Mouse (Mus musculus) yolk sac, embryonic 10.5 days (tissue): ENCODE results near the gene Nup205.
"Not testable (repeated sequence)": the region's sequence is repeated elsewhere in the genome, so short reads cannot be mapped to it uniquely, and the experiment has no call there.

Experiments
- DNase-seq: peaks from one replicate; pipeline ENCODE4 v3.0.0-alpha.2; 2017; ENCODE audit warnings: low spot score

The Nup205 gene

DNA sequence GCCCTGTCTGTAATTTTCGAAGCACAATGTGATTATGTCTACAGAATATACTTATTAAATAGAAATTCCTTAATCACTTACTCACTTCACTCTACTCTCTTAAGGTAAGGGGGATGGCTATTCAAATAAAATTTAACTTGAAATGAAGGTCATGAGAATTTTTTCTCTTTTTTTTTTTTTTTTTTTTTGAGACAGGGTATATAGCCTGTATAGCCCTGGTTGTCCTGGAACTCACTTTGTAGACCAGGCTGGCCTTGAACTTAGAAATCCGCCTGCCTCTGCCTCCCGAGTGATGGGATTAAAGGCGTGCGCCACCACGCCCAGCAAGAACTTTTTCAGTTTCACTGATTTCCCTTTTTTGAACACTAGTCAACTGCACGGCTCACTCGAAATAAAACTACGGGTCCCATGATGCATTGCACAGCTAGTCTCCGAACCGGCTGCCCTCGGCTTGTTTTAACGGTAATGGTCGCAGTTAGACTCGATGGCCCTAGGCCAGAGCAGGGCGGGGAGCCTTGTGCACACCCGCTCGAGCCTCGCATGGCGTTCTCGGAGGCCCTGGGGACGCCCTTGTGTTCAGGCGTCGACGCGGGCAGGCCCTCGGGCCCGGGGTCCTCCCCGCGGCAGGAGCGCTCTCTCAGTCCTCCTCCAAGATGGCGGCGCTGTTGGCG, at the start of gene Nup205:
Nup205 (plus strand) TSS at position 443 of the 671 bp plus-strand sequence.
- peak; percentile 91 for DNase-seq

DNA sequence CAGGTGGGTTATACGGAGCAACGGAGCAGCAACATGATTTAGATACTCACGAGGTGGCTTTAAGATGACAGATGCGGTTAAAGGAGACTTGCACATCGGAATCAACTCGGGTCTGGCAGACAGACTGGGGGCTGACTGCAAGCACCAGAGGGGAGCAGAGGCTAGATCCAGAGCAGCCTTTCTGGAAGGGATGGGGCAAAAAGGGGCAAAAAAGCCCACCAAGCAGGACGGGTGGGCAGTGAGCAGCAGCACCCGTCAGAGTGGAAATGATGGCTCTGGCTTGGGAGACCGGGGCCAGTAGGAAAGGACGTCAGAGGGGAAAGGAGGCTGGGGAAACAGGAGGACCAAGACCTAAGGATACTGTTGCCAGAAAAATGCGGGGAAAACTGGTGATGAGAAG, 44.4 kb upstream of the Nup205 start:
- peak; percentile 26 for DNase-seq

DNA sequence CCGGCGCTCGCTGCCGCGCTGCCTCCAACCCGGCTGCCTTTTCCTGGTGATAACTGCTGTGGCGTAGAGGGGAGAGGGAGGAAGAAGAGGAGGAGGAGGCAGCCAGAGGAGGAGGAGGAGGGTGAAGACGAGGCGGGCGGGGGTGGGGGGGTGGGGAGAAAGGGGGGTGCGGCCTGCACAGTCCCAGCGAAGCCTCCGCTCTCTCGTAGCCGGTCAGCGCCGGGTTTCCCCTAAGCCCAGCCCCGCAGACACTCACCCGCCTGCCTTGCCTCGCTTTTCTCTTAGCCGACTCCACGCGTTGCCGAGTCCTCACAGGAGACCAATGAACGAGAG, 44.0 kb upstream of the Nup205 start:
- no peak for DNase-seq

DNA sequence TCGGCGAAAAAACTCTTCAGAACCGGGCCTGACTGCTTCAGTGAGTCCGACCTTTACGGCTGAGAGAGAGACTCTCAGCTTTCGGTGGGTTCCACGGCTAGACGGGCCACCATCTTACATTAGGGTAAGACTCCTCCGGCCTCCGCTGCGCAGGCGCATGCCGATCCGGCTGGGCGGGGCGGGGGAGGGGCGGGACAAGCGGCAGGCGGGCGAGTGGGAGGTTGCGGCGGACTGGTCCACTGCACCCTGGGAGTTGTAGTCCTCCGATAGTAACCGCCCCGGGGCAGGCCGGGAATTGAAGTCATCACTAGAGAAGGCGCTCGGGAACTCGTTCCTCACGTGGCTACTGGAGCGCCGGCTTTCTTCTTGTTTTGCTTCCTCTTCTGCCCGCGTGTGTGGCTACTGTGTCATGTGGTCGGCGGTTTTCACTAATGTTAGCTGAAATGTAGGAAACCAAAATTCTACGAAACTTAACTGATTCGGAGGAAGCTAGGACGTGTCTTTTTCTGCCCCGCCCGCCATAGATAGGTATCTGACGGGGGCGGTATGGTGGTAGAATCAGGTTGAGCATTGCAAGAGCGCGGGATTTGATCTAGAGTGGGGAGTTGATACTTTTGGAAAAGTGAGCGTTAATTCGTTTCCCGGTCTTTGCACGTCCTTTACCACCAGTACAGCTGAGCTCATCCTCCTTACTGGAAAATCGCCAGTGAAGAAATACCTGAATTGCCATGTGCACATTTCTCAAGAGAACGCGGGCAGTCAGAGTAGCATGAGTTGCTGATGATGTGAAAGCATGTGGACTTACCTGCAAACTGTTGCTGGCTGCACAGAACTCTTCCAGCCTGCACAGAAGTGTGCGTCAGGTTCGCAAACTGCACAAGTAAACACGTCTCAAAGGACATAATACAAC, 43.4 kb upstream of the Nup205 start, which contains the start of gene Cnot4:
Cnot4 (minus strand) TSS at position 146 of the 910 bp plus-strand sequence.
- peak; percentile 100 for DNase-seq

DNA sequence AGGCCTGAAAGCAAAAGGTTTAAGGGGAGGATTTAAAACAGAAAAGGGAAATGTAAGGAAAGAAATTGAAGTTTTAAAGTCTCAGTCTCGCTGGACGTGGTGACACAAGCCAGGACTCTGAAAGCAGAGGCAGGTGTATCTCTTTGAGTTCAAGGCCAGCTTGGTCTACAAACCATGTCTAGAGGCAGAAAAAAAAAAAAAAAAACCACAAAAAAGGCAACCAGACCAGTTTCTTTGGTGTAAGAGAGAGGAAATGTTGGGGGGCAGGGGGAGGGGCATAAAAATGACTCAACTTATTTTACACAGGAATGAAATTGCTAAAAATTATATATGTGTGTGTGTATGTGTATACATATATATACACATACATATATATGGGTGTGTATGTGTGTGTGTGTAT, 42.4 kb upstream of the Nup205 start:
- DNase-seq = no peak

DNA sequence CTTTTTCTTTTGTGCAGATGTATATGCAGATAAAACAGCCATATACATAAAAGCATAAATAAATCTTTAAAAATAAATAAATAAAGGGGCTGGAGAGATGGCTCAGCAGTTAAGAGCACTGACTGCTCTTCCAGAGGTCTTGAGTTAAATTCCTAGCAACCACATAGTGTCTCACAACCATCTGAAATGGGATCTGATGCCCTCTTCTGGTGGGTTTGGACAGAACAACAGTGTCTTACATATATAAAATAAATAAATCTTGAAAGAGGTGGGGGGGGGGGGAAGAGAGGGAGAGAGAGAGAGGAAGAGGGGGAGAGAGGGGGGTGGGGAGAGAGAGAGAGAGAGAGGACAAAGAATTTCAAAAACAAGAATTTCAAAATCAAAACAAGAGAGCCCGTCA, 36.9 kb upstream of the Nup205 start:
- no peak for DNase-seq

DNA sequence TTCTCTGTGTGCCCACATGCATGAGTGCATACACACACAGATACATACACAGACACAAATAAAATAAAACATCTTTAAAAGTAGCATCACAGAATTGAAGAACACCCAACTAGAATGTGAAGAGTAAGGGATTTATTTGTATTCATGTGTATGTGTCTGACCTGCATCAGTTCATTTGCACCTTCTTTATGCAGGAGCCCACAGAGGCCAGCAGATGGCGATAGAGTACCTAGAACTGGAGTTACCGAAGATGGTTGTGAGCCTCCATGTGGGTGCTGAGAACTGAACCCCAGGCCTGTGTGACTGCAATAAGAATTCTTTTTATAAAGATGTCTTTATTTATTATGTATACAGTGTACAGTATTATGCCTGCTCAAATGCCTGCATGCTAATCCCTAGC, 31.7 kb upstream of the Nup205 start:
- DNase-seq = no peak

DNA sequence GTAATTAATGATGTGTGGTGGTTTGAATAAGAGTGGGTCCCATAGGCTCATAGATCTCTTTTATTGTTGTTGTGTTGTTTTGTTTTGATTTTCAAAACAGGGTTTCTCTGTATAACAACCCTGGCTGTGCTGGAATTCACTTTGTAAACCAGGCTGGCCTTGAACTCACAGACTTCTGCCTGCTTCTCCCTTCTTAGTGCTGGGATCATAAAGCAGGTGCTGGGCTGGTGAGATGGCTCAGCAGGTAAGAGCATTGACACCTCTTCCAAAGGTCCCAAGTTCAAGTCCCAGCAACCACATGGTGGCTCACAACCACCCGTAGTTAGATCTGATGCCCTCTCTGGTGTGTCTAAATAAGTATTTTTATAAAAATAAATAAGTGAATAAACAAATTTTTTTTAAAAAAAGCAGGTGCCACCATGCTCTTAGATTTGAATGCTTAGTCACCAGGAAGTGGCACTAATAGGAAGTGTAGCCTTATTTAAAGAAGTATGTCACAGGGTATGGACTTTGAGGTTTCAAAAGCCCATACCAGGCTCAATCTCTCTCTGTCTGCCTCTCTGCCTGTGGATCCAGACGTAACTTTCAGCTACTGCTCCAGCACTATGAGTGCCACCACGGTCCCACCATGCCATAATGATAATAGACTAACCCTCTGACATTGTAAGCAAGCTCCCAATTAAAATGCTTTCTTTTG, 29.3 kb upstream of the Nup205 start:
- DNase-seq = no peak

DNA sequence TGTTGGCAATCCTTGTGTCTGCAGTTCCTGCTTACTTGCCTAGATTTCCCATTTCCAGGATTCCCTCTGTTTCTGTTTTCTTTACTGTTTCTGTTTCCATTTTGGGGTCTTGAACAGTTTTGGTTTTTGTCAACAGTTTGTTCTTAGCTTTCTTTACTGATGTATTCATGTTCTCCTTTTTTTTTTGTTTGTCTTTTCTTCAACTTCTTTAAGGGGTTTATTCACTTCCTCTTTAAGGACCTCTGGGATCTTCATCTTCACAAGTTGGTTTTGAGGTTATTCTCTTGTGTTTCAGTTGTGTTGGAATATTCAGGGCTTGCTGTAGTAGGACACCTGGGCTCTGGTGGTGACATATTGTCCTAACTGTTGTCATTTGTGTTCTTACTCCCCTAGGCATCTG, 22.7 kb upstream of the Nup205 start:
- DNase-seq = no peak

DNA sequence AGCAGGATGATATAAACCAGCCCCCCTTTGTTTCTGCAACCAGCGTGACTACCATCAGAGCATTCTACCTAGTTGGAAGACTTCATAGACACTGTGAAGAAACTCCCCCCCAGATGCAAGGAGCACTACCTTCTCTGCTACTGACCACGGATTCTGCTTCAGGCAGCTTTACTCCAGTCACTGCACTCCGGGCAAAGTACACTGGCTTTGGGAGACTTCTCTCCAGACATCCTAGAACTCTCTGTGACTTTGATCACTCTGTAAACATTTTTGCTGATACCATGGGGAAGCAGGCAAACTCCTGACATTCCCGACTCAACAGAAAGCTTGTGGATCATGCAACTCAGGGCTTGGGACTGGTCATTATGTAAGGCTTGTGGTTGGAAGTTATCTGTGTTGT, 8.0 kb upstream of the Nup205 start:
- peak; percentile 87 for DNase-seq

DNA sequence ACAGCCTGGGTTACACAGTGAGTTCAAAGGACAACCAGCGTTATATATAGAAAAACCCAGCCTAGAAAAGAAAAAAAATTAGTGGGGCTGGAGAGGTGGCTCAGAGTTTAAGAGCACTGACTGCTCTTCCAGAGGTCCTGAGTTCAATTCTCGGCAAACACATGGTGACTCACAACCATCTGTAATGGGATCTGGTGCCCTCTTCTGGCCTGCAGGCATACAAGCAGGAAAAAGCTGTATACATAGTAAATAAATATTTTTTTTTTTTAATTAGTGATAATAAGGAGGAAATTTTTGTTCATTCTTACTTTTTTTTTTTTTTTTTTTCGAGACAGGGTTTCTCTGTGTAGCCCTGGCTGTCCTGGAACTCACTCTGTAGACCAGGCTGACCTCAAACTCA, 5.2 kb upstream of the Nup205 start:
- DNase-seq = not testable (repeated sequence)

DNA sequence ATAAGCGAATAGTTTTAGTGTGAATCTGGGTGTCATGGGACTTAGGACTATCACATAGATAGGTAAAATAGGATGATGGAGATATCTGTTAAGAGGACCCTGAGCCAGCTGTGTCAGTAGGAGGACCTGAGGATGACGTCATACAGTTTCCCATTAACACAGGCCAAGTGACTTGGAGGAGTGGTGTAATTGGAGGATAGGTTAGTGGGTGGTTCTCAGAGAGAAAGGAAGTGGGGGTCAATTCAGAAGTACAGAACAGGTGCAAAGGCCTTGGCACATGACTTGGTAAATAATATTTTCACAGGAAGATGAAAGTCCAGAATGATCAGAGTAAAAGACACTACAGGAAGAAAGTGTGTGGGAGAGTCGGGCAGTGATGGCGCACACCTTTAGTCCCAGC, 4.0 kb upstream of the Nup205 start:
- no peak for DNase-seq

DNA sequence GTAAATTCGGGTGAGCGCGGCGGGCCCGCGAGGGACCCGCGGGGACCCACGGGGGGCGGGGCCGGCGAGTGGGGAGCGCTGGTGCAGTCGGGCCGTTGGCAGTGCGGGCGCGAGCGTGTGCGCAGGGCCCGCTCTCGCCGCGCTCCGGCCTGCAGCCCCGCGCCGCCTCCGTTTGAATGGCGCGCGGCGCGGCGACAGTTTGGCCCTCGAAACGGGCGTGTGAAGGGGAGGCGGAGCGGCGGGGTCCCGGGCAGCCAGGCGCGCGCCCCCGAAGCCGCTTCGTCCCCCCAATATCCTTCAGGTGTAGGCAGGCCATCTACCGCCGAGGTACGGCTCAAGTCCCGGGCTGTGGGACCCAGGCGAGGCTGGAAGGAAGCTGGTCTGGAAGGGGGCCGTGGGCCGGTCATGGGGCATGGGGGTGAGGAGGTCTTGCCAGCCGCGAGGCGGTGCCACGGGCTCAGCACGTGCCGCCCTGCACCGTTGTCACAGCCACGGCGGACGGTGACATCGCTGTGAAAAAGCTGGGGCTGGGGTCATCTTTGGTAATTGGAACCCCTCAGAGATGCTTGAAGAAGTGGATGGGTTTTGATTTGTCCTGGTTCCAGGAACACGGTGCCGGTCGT, 540 bp downstream of the Nup205 start:
- DNase-seq = peak; percentile 70

DNA sequence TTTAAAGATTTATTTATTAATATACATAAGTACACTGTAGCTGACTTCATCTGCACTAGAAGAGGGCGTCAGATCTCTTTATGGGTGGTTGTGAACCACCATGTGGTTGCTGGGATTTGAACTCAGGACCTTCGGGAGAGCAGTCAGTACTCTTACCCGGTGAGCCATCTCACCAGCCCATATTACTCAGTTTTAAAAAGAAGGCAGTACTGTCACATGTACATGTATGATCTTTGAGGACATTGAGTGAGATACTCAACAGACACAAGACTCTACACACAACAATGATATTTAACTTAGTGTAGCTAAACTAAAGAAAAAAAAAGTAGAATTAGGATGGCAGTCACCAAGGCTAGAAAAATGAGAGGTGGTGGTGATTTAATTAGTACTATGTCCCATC, 2.1 kb downstream of the Nup205 start:
- not testable (repeated sequence) for DNase-seq

DNA sequence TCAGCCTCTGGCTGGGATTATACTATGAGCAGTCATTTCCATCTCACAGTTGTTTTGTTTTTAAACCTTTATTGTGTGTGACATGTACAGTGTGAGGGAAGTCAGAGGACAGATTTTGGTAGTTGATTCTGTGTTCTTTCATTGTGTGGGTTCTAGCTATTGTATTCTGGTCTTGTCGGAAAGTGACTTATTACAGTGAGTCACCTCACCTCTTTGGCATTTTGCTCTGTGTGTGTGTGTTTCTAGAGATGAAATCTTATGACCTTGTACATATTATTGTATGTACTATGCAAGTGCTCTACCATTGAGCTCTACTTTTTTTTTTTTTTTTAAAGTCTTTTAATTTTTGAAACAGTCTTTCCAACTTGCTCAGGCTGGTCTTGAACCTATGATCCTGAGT, 7.6 kb downstream of the Nup205 start:
- no peak for DNase-seq

DNA sequence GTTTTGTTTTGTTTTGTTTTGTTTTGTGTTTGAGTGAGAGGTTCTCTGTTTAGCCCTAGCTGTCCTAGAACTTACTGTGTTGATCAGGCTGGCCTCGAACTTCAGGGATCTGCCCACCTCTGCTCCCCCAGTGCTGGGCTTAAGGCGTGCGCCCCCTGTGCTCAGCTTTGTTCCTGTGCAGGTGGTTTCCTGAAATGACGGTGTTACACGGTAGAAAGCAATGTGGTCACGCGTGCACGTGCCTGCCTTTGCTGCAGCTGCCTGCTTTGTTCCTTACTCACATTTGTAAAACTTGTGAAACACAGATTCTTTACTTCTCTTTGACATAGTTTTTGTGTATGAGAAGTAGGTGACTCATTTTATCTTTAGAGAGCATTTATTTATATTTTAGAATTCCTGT, 14.0 kb downstream of the Nup205 start:
- DNase-seq = no peak

DNA sequence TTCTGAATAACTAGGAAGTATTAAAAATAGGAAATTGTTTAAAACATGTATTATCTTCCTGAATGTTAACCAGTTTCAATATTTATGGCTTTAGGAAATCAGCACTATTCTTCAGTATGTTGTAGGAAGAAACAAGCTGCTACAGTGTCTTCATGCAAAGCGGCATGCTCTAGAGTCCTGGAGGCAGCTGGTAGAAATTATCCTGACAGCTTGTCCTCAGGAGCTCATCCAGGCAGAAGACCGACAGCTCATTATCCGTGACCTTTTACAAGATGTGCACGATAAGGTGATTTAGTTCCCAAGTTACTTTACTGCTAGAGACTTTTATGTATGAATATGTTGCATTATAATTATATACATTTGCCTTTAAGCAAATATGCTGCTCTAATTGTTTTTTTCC, 48.5 kb downstream of the Nup205 start:
- DNase-seq = no peak

DNA sequence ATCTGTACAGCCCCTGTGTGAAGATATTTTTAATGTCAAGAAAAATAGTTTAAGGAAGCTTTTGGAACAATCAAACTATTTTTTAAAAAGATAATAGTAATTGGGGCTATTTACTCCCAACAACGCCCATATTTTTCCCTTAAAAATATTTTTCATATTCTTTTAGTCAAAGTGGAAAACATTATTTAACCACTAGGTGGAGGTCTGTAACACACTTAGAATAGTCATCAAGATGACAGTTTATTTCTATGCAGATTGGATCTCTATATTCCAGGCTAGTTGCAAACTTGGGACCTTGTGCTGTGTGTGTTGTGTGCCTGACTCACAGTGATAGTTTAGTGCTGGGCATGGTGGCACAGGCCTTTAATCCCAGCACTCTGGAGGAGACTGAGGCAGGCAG, 52.2 kb downstream of the Nup205 start:
- no peak for DNase-seq

DNA sequence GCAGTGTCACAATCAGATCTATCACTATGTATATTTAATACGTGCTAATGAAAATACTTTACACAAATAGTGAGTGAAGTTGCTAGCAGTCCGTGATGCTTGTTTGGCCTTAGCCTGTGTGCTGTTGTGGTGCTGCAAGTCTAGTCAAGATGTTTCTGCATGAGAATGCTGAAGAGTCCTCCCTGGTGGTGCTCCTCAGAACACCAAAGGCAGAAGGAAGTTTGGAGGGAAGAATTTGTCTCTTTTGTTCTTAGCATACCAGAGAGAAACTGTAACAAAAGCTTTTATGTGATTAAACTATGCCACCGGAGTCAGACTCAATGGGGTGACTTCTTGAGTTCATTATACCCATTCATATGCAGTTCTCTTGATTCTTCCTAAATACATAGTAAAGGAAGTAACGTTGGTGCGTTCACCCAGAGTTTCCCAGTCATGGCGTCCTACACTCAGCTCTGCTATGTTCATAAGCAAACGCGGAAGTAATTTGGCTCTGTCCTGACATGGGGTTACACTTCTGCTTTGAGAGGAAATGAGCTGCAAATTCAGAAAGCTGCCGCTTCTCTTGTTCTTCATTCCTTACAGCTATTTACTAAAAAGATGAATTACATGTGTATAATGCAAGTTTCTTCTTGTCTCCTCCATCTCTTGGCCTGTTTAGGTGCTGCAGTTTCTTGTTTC, 59.0 kb downstream of the Nup205 start:
- DNase-seq = no peak

DNA sequence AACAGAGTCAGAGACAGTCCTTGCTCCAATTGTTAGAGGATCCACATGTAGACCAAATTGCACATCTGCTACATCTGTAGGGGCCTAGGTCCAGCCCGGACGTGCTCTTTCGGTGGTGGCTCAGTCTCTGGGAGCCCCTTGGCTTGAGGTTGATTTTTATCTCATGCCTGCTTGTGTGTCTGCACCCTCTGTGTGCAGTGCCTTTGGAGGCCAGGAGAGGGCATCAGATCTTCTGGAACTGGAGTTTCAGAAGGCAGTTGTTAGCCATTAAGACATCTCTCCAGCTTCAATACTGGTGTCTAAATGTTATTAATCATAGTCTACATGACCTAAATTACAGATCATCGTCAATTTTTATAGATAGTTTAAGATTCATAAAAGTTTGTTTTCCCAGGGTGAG, 66.0 kb downstream of the Nup205 start:
- DNase-seq = no peak

DNA sequence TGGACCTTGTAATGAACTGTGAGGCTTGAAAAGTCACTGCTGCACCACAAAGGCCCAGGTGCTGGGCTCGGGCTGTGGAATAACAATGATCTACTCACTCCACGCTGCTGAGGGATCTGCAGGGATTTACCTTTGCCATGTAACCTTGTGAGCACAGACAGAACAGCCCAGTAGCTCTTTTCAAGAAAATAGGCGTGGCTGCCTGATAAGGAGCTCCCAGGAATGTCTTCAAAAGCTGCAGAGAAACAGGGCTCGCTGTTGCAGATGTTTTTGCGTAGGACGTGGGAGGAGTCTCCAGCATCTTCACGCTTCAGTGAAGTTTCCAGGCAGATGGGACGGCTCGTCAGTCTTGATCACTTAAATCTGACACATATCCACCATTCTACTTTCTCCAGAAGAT, 66.8 kb downstream of the Nup205 start:
- no peak for DNase-seq

DNA sequence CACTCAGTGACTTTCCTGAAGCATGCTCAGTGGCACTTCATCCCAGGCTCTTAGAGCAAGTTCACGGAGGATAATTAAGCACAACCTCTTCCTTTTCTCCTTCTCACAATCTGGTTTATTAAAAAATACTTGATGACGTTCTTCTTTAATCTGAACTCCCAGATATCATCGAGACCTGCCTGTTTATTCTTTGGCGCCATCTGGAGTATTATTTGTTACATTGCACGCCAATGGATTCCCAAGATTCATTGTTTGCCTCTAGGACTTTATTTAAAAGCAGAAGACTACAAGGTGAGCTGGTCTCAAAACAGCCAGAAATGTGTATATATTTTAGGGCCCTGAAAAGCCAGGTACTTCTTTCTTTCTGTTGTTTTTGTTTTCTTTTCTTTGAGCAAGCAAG, 67.9 kb downstream of the Nup205 start:
- DNase-seq = no peak
